Mouse (Mus musculus): ENCODE measurements around the gene Ncs1. TPM values are rescaled to one million over a fixed set of nuclear protein-coding genes. Genes with fewer than 3 reads are reported as not detected.

Gene Ncs1
- polyA plus RNA-seq, 1 experiment from 2014 or later: 65.9 TPM

GRCm38 (mm10) chr2:31318162-31318561 is 72.5 kb downstream of the Ncs1 start:
- H3K36me3 ChIP-seq: no peaks in the 10 kb centered on the region
- no peak overlapping the region for H3K4me3 ChIP-seq
- H3K27me3 ChIP-seq (ENCODE audit: insufficient read depth, poor library complexity, severe bottlenecking): peaks cover 63% of the 10 kb centered on the region
- peaks cover 19% of the 10 kb centered on the region for H3K4me1 ChIP-seq (replicated peaks)
- H3K9me3 ChIP-seq: no peaks in the 10 kb centered on the region
- no peak for DNase-seq (ENCODE audit: low spot score)
- WGBS: 21% methylated on average over 2 of the region's 2 CpGs
- H3K27ac ChIP-seq: no peak overlapping the region

- Histone ChIP-seq H3K36me3 (no peaks in the 10 kb centered on the region), H3K27me3 (ENCODE audit: insufficient read depth, poor library complexity, severe bottlenecking) (peaks cover 53% of the 10 kb centered on the region), H3K4me1 (replicated peaks) (peaks cover 14% of the 10 kb centered on the region), H3K4me3 (no peak overlapping the region), H3K9me3 (no peaks in the 10 kb centered on the region), H3K27ac (no peak overlapping the region)
- no peak for DNase-seq (ENCODE audit: low spot score)
- WGBS: 75% methylated on average over 2 of the region's 2 CpGs
These were observed 73.6 kb downstream of the Ncs1 start for GRCm38 (mm10) chr2:31319200-31319599.

GRCm38 (mm10) chr2:31327186-31327585 is 81.6 kb downstream of the Ncs1 start:
- Histone ChIP-seq H3K36me3 (no peaks in the 10 kb centered on the region), H3K9me3 (no peaks in the 10 kb centered on the region), H3K27ac (no peak overlapping the region), H3K27me3 (ENCODE audit: insufficient read depth, poor library complexity, severe bottlenecking) (peaks cover 16% of the 10 kb centered on the region), H3K4me3 (no peak overlapping the region), H3K4me1 (replicated peaks) (peaks cover 13% of the 10 kb centered on the region; the same call in 1 of the 2 replicates)
- DNase-seq (ENCODE audit: low spot score): no peak
- 49% methylated on average over 10 of the region's 10 CpGs for WGBS

- H3K9me3 ChIP-seq: no peaks in the 10 kb centered on the region
- no peaks in the 10 kb centered on the region; the same call in 1 of the 2 replicates for H3K27me3 ChIP-seq (ENCODE audit: insufficient read depth, poor library complexity, severe bottlenecking)
- no peak overlapping the region for H3K27ac ChIP-seq
- no peak overlapping the region for H3K4me3 ChIP-seq
- peaks cover 27% of the 10 kb centered on the region for H3K4me1 ChIP-seq (replicated peaks)
- WGBS: 61% methylated on average over 12 of the region's 12 CpGs
- no peak for DNase-seq (ENCODE audit: low spot score)
- H3K36me3 ChIP-seq: no peaks in the 10 kb centered on the region
These were observed 92.2 kb downstream of the Ncs1 start for GRCm38 (mm10) chr2:31337706-31338330.

GRCm38 (mm10) chr2:31339826-31340225 is 94.2 kb downstream of the Ncs1 start:
- Histone ChIP-seq H3K27ac (no peak overlapping the region), H3K9me3 (no peaks in the 10 kb centered on the region), H3K4me1 (replicated peaks) (peaks cover 27% of the 10 kb centered on the region), H3K27me3 (ENCODE audit: insufficient read depth, poor library complexity, severe bottlenecking) (no peaks in the 10 kb centered on the region; the same call in 1 of the 2 replicates), H3K36me3 (no peaks in the 10 kb centered on the region), H3K4me3 (no peak overlapping the region)
- 66% methylated on average over 9 of the region's 9 CpGs for WGBS
- peak; percentile 69 for DNase-seq (ENCODE audit: low spot score)

GRCm38 (mm10) chr2:31341726-31342535 is 96.3 kb downstream of the Ncs1 start:
- Histone ChIP-seq H3K27me3 (ENCODE audit: insufficient read depth, poor library complexity, severe bottlenecking) (no peaks in the 10 kb centered on the region; the same call in 1 of the 2 replicates), H3K27ac (no peak overlapping the region), H3K4me3 (no peak overlapping the region), H3K4me1 (replicated peaks) (peaks cover 27% of the 10 kb centered on the region), H3K36me3 (no peaks in the 10 kb centered on the region), H3K9me3 (no peaks in the 10 kb centered on the region)
- DNase-seq (ENCODE audit: low spot score): no peak
- 78% methylated on average over 8 of the region's 8 CpGs for WGBS

Other genes with a start within 250 kb of the Ncs1 start
- gene Fnbp1, start 103.8 kb upstream of the Ncs1 start, polyA plus RNA-seq (2016; fragmentation: Nextera tagmentation; extraction: Ambion mirVana): 14.7 and 16.0 TPM in 2 replicates
- 35.1 and 35.5 TPM in 2 replicates for gene Gpr107, start 93.5 kb upstream of the Ncs1 start, polyA plus RNA-seq (2016; fragmentation: Nextera tagmentation; extraction: Ambion mirVana)
- gene Hmcn2, start 68.6 kb downstream of the Ncs1 start, polyA plus RNA-seq (2016; fragmentation: Nextera tagmentation; extraction: Ambion mirVana): 0.21 TPM in 1 of 2 replicates, not detected in the other
- 11.8 and 15.0 TPM in 2 replicates for gene Ass1, start 224.4 kb downstream of the Ncs1 start, polyA plus RNA-seq (2016; fragmentation: Nextera tagmentation; extraction: Ambion mirVana)